Mouse (Mus musculus): Measurements from ENCODE around the gene Ghr.

GRCm38 (mm10) chr15:3536309-3536900, 46.9 kb downstream of the Ghr start:
- no peak for TF ChIP-seq CTCF (IDR thresholded peaks at IDR 0.05; ENCODE audit: extremely low read depth, insufficient read depth, insufficient read length, insufficient replicate concordance)
- TF ChIP-seq POLR2A (IDR thresholded peaks at IDR 0.05; ENCODE audit: low read depth, low read length), result no peak
